Comparison of ENCODE assay signal across 10 mouse cellular contexts in genomic region chr12:17557967-17558345, GRCm38 (mm10). TPM values are rescaled to one million over a fixed set of nuclear protein-coding genes. Genes with fewer than 3 reads are reported as not detected.
DNase-seq lines count a peak whose midpoint lies in the region; ATAC-seq lines count a peak whose summit lies in the region.
"Had no signal": no experiment of that assay in that cellular context is flagged by ENCODE, and none has a peak within 500 bp of the region (broad histone marks: within the 10 kb centered on the region; RNA-seq: fewer than 3 reads in every experiment).

No protein-coding gene starts in this region.

- no peak overlapping the region for H3K4me2 ChIP-seq in heart, embryonic 14.5 days (ENCODE audit: low read length)
- peak overlapping the region; percentile 41; the same call in 1 of the 2 replicates for H3K4me2 ChIP-seq in forebrain, embryonic 12.5 days
- H3K4me2 ChIP-seq in midbrain, embryonic 13.5 days (replicated peaks), result no peak overlapping the region
- H3K4me2 ChIP-seq: lung, embryonic 14.5 days had no signal

- no peaks in the 10 kb centered on the region for H3K36me3 ChIP-seq in heart, embryonic 14.5 days (ENCODE audit: control insufficient read depth, insufficient read depth, low read length)
- H3K36me3 ChIP-seq in forebrain, embryonic 12.5 days (replicated peaks), result 0 out of 2 replicates have a peak, but pooled peaks cover under 1% of the 10 kb centered on the region
- H3K36me3 ChIP-seq in midbrain, embryonic 13.5 days, result no peaks in the 10 kb centered on the region

- ATAC-seq in heart, embryonic 14.5 days (ENCODE audit: insufficient number of reproducible peaks, insufficient read depth, low FRiP score, low read depth), result no peak
- ATAC-seq in forebrain, embryonic 12.5 days (ENCODE audit: low FRiP score), result peak; percentile 37
- peak; percentile 67 for ATAC-seq in midbrain, embryonic 13.5 days

- peak overlapping the region in 1 of 2 experiments; percentile 20; a peak in 1 of 4 replicates for H3K27ac ChIP-seq in heart, embryonic 14.5 days (replicated peaks in 1 of 2; ENCODE audit: control insufficient read depth in 1 of 2, insufficient read depth in 1 of 2, low read depth in 2 of 2, low read length in 2 of 2)
- H3K27ac ChIP-seq in forebrain, embryonic 12.5 days, result peak overlapping the region; percentile 92
- H3K27ac ChIP-seq in midbrain, embryonic 13.5 days, result peak overlapping the region; percentile 85

- no peak for DNase-seq in heart, postnatal 4 days
- DNase-seq in cerebellum, adult 11-12 months, result peak; percentile 69
- DNase-seq in lung, adult 18-20 months, result no peak
- DNase-seq in thymus, postnatal 4 days, result no peak
- DNase-seq in lung, postnatal 10 days, result no peak
- DNase-seq: kidney, adult 18-20 months; lung, embryonic 14.5 days had no signal

- H3K4me3 ChIP-seq in heart, embryonic 14.5 days (ENCODE audit: control insufficient read depth in 1 of 2, insufficient read depth in 1 of 2, low read depth in 1 of 2, low read length in 2 of 2), result no peak overlapping the region
- no peak overlapping the region for H3K4me3 ChIP-seq in forebrain, embryonic 12.5 days (replicated peaks)
- H3K4me3 ChIP-seq in midbrain, embryonic 13.5 days (replicated peaks), result no peak overlapping the region

- no peaks in the 10 kb centered on the region for H3K9me3 ChIP-seq in heart, embryonic 14.5 days (ENCODE audit: control insufficient read depth, low read length)
- no peaks in the 10 kb centered on the region for H3K9me3 ChIP-seq in forebrain, embryonic 12.5 days
- H3K9me3 ChIP-seq in midbrain, embryonic 13.5 days, result no peaks in the 10 kb centered on the region

- H3K4me1 ChIP-seq in heart, embryonic 14.5 days (ENCODE audit: control insufficient read depth in 2 of 2, insufficient read depth in 2 of 2, low read length in 2 of 2), result peaks cover 13% of the 10 kb centered on the region in 2 experiments
- H3K4me1 ChIP-seq in forebrain, embryonic 12.5 days, result peaks cover 23% of the 10 kb centered on the region
- H3K4me1 ChIP-seq in midbrain, embryonic 13.5 days (replicated peaks), result peaks cover 29% of the 10 kb centered on the region

- H3K27me3 ChIP-seq in heart, embryonic 14.5 days (ENCODE audit: control insufficient read depth, insufficient read depth, low read length), result no peaks in the 10 kb centered on the region
- no peaks in the 10 kb centered on the region for H3K27me3 ChIP-seq in forebrain, embryonic 12.5 days
- H3K27me3 ChIP-seq in midbrain, embryonic 13.5 days, result no peaks in the 10 kb centered on the region; the same call in 1 of the 2 replicates

- 61% methylated on average over 2 of the region's 2 CpGs for WGBS in heart, embryonic 14.5 days
- WGBS in forebrain, embryonic 12.5 days, result no CpG with 5 or more reads among the region's 2 CpGs
- WGBS in midbrain, embryonic 13.5 days, result 14% methylated on average over 2 of the region's 2 CpGs

- 0 out of 2 replicates have a peak overlapping the region, but pooled peaks have one; percentile 2 for H3K9ac ChIP-seq in heart, embryonic 14.5 days (ENCODE audit: low read length)
- H3K9ac ChIP-seq in forebrain, embryonic 12.5 days, result 0 out of 2 replicates have a peak overlapping the region, but pooled peaks have one; percentile 17
- H3K9ac ChIP-seq in midbrain, embryonic 13.5 days (replicated peaks), result no peak overlapping the region
- H3K9ac ChIP-seq: lung, embryonic 14.5 days had no signal

RNA-seq across cellular contexts. Expression of gene Odc1, which starts 13.4 kb away (rescaled TPM):
- polyA plus RNA-seq in heart, embryonic 14.5 days (2014; fragmentation: Nextera tagmentation; extraction: Ambion mirVana), result 122 and 127 TPM in 2 replicates
- 100 to 1,000 TPM; 158 to 160 TPM for total RNA-seq in heart, postnatal 4 days (2021)
- 291 and 318 TPM in 2 replicates for polyA plus RNA-seq in forebrain, embryonic 12.5 days (2016; fragmentation: Nextera tagmentation; extraction: Ambion mirVana)
- 185 and 189 TPM in 2 replicates for polyA plus RNA-seq in midbrain, embryonic 13.5 days (2015; fragmentation: Nextera tagmentation; extraction: Ambion mirVana)
